Mouse (Mus musculus): Measurements from ENCODE around the gene Rbms1.

Gene Rbms1

GRCm38 (mm10) chr2:60722514-60722913 is 240.5 kb downstream of the Rbms1 start, which contains the start of gene Itgb6:
Gene Itgb6 (minus strand): TSS chr2:60722643.
- ATAC-seq (ENCODE audit: insufficient number of reproducible peaks, low FRiP score, low TSS enrichment) = no peak

GRCm38 (mm10) chr2:60720906-60721305 is 242.1 kb downstream of the Rbms1 start:
- no peak for ATAC-seq (ENCODE audit: insufficient number of reproducible peaks, low FRiP score, low TSS enrichment)

DNA sequence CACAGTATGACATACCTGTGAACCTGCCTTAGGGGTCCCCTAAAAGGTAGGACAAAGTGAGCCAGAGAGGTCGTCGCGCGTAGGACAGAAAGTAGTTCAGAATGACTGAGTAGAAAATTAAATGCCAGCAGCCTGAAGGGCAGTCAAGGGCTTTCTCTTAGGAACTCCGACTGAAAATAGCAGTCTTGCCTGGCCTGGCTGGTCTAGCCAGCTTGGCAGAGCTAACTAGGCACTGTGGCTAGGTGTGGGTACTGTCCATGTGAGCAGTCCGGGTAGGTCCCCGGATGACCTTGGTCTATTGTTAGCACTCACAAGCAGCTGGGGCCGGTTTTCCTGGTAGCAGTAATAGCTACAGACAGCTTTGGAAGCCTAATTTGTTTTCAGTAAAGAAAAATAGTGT is 242.8 kb downstream of the Rbms1 start:
- ATAC-seq (ENCODE audit: insufficient number of reproducible peaks, low FRiP score, low TSS enrichment) = no peak

DNA sequence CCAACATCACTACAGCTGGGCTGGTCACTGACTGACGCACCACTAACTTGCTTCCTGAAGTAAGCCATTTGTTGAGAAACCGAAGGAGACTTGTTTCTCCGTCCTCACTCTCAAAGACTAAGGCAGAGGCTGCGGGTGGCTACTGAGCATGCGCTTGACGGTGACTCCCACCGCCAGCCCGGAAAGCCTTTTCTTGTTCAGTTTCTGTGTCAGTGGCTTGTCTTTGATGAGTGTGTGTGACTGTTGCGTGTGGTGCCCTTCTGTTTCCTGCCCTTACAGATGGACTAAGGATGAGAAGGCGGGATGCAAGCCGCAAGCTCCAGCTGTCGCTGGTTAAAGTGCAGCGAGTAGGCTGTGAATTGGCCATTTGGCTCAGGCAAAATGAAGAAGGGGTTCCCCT is 245.6 kb downstream of the Rbms1 start:
- ATAC-seq (ENCODE audit: insufficient number of reproducible peaks, low FRiP score, low TSS enrichment) = no peak

GRCm38 (mm10) chr2:60716549-60716948 is 246.4 kb downstream of the Rbms1 start:
- ATAC-seq (ENCODE audit: insufficient number of reproducible peaks, low FRiP score, low TSS enrichment) = no peak

- no peak for ATAC-seq (ENCODE audit: insufficient number of reproducible peaks, low FRiP score, low TSS enrichment)
Observed at GRCm38 (mm10) chr2:60715771-60716170, 247.2 kb downstream of the Rbms1 start.

- no peak for ATAC-seq (ENCODE audit: insufficient number of reproducible peaks, low FRiP score, low TSS enrichment)
Observed at GRCm38 (mm10) chr2:60714971-60715502, 248.0 kb downstream of the Rbms1 start.

- no peak for ATAC-seq (ENCODE audit: insufficient number of reproducible peaks, low FRiP score, low TSS enrichment)
Observed at GRCm38 (mm10) chr2:60714475-60714874, 248.5 kb downstream of the Rbms1 start.

GRCm38 (mm10) chr2:60713857-60714256 is 249.1 kb downstream of the Rbms1 start:
- no peak for ATAC-seq (ENCODE audit: insufficient number of reproducible peaks, low FRiP score, low TSS enrichment)

GRCm38 (mm10) chr2:60712891-60713290 is 250.1 kb downstream of the Rbms1 start:
- ATAC-seq (ENCODE audit: insufficient number of reproducible peaks, low FRiP score, low TSS enrichment) = no peak

DNA sequence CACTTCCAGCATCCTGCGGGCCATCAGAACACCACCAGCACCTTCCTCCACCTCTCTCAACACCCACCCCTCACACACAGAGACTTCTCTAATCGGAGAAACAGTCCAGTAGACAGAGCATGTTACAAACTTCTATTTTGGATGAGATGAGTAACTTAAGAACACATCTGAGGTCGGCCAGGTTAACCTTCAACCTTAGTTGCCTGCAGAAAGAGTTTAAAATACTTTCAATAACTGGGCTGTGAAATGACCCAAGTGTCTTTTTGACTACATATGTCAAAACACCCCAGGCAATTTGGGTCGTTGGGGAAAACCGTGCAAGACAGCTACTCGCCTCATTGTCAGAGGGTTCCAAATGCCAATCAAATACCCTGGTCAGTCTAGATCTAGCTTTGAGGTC is 250.5 kb downstream of the Rbms1 start:
- ATAC-seq (ENCODE audit: insufficient number of reproducible peaks, low FRiP score, low TSS enrichment) = no peak

GRCm38 (mm10) chr2:60711098-60711880 is 251.7 kb downstream of the Rbms1 start:
- ATAC-seq (ENCODE audit: insufficient number of reproducible peaks, low FRiP score, low TSS enrichment) = no peak

DNA sequence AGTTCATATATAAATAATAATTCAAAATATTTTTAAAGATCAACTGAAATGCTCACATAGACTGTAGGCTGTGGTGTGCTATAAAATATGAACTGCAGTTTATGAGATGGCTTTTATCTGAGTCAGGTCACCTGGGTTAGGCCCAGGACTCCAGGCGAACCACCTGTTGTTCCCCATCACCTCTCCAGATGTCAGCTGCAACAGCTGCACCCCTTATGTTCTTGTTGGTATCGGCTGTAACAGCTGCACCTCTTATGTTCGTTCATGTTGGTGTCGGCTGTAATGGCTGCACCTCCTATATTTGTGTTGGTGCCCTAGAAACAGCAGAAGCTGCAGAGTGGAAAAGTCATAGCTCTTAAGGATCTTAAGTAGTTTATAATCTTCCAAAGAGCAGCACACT is 252.7 kb downstream of the Rbms1 start:
- ATAC-seq (ENCODE audit: insufficient number of reproducible peaks, low FRiP score, low TSS enrichment) = no peak

GRCm38 (mm10) chr2:60708671-60709070 is 254.3 kb downstream of the Rbms1 start:
- ATAC-seq (ENCODE audit: insufficient number of reproducible peaks, low FRiP score, low TSS enrichment) = no peak

DNA sequence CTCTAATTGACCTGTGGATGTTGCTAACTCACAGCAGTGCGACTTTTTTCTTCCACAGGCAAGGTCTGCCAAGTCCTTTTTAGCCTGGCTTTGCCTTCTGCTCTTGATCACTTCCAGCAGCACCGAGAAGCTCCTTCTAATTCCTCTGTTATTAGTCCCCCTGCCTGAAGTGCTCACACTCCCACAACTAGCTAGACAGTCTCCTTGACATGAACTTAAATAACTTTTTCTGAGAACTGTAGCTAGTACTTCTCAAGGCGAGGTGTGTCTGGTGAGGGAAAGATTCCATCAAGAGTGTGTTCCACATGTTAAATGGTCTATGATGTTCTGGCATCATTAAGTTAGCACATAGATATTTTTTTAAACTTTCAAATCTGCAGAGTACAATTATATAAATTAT is 256.1 kb downstream of the Rbms1 start:
- ATAC-seq (ENCODE audit: insufficient number of reproducible peaks, low FRiP score, low TSS enrichment) = no peak

DNA sequence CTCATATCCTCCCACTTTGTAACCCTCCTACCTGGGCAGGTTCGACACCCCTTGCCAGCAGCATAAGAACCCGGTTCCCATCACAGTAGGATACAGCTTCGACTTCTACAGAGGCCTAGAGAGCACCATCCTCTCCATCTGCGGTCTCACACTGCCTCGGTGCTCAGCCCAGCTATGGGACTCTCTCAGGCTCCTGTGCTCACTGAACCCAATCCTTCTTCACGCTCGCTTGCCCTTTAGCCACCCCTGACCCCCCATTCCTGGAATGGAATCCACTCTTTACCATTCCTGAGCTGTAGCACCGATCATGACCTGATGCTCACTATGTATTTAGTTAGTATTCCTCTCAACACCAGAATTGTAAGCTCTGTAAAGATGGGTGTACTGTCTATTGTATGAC is 257.6 kb downstream of the Rbms1 start:
- ATAC-seq (ENCODE audit: insufficient number of reproducible peaks, low FRiP score, low TSS enrichment) = no peak

- ATAC-seq (ENCODE audit: insufficient number of reproducible peaks, low FRiP score, low TSS enrichment) = no peak
Observed at GRCm38 (mm10) chr2:60703315-60703714, 259.7 kb downstream of the Rbms1 start.

DNA sequence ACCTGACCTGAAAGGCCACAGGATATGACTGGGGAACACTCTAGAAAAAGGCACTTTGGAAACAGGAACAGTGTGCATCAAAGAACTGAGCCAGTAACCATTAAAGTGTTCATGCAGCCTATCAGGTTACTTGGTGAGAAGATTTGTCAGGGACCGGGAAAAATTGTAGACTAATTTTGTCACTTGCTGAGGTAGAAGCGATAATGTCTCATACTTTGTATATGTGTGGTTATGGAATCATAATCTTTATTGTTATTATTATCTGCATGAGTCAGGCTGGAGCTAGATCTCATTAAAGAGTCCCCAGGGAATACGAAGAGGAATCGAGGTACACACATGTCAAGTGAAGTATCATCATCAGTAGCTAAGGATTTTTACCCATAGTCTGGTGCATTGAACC is 262.0 kb downstream of the Rbms1 start:
- no peak for ATAC-seq (ENCODE audit: insufficient number of reproducible peaks, low FRiP score, low TSS enrichment)

All from cerebellum, adult (tissue).